ENCODE assay signal across 8 mouse cellular contexts in genomic region chr17:30901627-30902026, GRCm38 (mm10). TPM values are rescaled to one million over a fixed set of nuclear protein-coding genes. Genes with fewer than 3 reads are reported as not detected.
A peak's percentile ranks its signal among the peaks of the same experiment; 100 is the strongest.
DNase-seq lines count a peak whose midpoint lies in the region; ATAC-seq and TF ChIP-seq lines count a peak whose summit lies in the region.

Gene Glp1r, plus strand, starts transcription at chr17:30901817.

- DNase-seq in adrenal gland, adult 2 months = peak; percentile 30
- no peak for DNase-seq in adrenal gland, adult 8-10 months
- DNase-seq in ES-E14 (ENCODE audit: low read depth, low spot score) = no peak
- peak; percentile 25 for DNase-seq in lung, adult 2 months
- DNase-seq in retina, embryonic 14.5 days (ENCODE audit: low spot score) = peak; percentile 52
- no peak for DNase-seq in spleen, postnatal 36 days (ENCODE audit: low spot score in 2 of 2)
- DNase-seq in frontal cortex, postnatal 25 days (ENCODE audit: low spot score in 2 of 2) = no peak

- H3K27ac ChIP-seq in ES-E14 (ENCODE audit: insufficient read depth, low read depth, low read length, poor library complexity, severe bottlenecking) = no peak within 1 kb of the TSS
- H3K27ac ChIP-seq in hindbrain, embryonic 12.5 days = no peak within 1 kb of the TSS

- ATAC-seq in hindbrain, embryonic 12.5 days (ENCODE audit: low FRiP score) = no peak

- WGBS in hindbrain, embryonic 12.5 days = 2% methylated on average over 35 of the region's 37 CpGs
- WGBS in lung, adult 2 months = 2% methylated on average over 37 of the region's 37 CpGs

- TF ChIP-seq POLR2A in lung, adult 2 months (IDR thresholded peaks at IDR 0.05; ENCODE audit: borderline replicate concordance, extremely low read depth, low read depth, low read length) = peak; percentile 51

- peaks cover 43% of the 10 kb centered on the region for H3K27me3 ChIP-seq in hindbrain, embryonic 12.5 days

- H3K4me1 ChIP-seq in ES-E14 (ENCODE audit: control insufficient read depth in 2 of 2, insufficient read depth in 2 of 2, low read length in 2 of 2, poor library complexity in 1 of 2) = peaks cover 0 to 16% of the 10 kb centered on the region in 2 experiments; a peak in 2 of 4 replicates
- H3K4me1 ChIP-seq in hindbrain, embryonic 12.5 days = peaks cover 10% of the 10 kb centered on the region
- H3K4me1 ChIP-seq in lung, adult 2 months (ENCODE audit: control insufficient read depth, insufficient read depth, low read length) = 0 out of 2 replicates have a peak, but pooled peaks cover 3% of the 10 kb centered on the region

- peak within 1 kb of the TSS; percentile 65 for H3K9ac ChIP-seq in ES-E14 (ENCODE audit: insufficient read depth, low read depth, low read length, poor library complexity, severe bottlenecking)
- peak within 1 kb of the TSS; percentile 63 for H3K9ac ChIP-seq in hindbrain, embryonic 12.5 days

- peak within 1 kb of the TSS; percentile 79 to 86 for H3K4me3 ChIP-seq in ES-E14 (ENCODE audit: insufficient read depth in 1 of 2, low read depth in 1 of 2, low read length in 2 of 2, poor library complexity in 1 of 2, severe bottlenecking in 1 of 2)
- peak within 1 kb of the TSS; percentile 48 for H3K4me3 ChIP-seq in hindbrain, embryonic 12.5 days
- peak within 1 kb of the TSS; percentile 74 for H3K4me3 ChIP-seq in lung, adult 2 months (replicated peaks; ENCODE audit: extremely low read depth, low read depth, low read length)

- in situ Hi-C loops in ES-E14 (cut with MboI; ENCODE audit: low sequenced_read_pairs in 2 of 2, unreplicated experiment in 2 of 2) = no loop called here

- H3K9me3 ChIP-seq in ES-E14 (ENCODE audit: control insufficient read depth, insufficient read depth, low read depth, low read length) = no peaks in the 10 kb centered on the region
- H3K9me3 ChIP-seq in hindbrain, embryonic 12.5 days (replicated peaks) = no peaks in the 10 kb centered on the region

- peak within 1 kb of the TSS; percentile 97 for H3K4me2 ChIP-seq in hindbrain, embryonic 12.5 days (replicated peaks)

- H3K36me3 ChIP-seq in ES-E14 (ENCODE audit: control insufficient read depth, insufficient read depth, low read length, poor library complexity, severe bottlenecking) = no peaks in the 10 kb centered on the region
- H3K36me3 ChIP-seq in hindbrain, embryonic 12.5 days = no peaks in the 10 kb centered on the region

- no peak for TF ChIP-seq CTCF in lung, adult 2 months (IDR thresholded peaks at IDR 0.05; ENCODE audit: insufficient read depth, low read length)

TF ChIP-seq in ES-E14, 5 proteins besides CTCF, POLR2A, EP300 and RAD21:
- TF ChIP-seq HCFC1 (IDR thresholded peaks at IDR 0.05; ENCODE audit: borderline replicate concordance, insufficient read depth, low read length) (0 out of 2 replicates have a peak, but pooled peaks have one; percentile 21), ZNF384 (IDR thresholded peaks at IDR 0.05; ENCODE audit: low read depth, low read length) (no peak), CHD2 (IDR thresholded peaks at IDR 0.05; ENCODE audit: low read depth, low read length) (no peak), MAFK (IDR thresholded peaks at IDR 0.05; ENCODE audit: insufficient read depth, low read depth, low read length) (no peak), ZC3H11A (IDR thresholded peaks at IDR 0.05; ENCODE audit: borderline replicate concordance, low read depth, low read length) (no peak)

RNA-seq across cellular contexts. Expression of gene Glp1r, which starts in this region (rescaled TPM):
- under 1 TPM; 0.06 to 0.07 TPM for total RNA-seq in adrenal gland, adult 2 months (2021)
- 0.03 TPM in 1 of 2 replicates, not detected in the other for polyA plus RNA-seq in adrenal gland, adult 2 months (2012; rRNA removed)
- total RNA-seq in adrenal gland, adult 8-10 months (2022) = under 1 TPM; 0.08 to 0.20 (median 0.11) TPM
- total RNA-seq in ES-E14 (2012; rRNA removed) = 2.5 and 4.1 TPM in 2 replicates
- not detected in 2 replicates for polyA plus RNA-seq in hindbrain, embryonic 12.5 days (2016; fragmentation: Nextera tagmentation; extraction: Ambion mirVana)
- polyA plus RNA-seq in lung, adult 2 months (2012; rRNA removed) = 43.6 and 54.1 TPM in 2 replicates

Comparison
In these comparisons a context has a peak if more than half of its experiments do, and no peak if none do; other contexts are left out.
1. RNA of gene Glp1r (polyA plus RNA-seq): 43.6 to 54.1 TPM in lung, adult 2 months; 0.03 TPM in adrenal gland, adult 2 months and not detected in hindbrain, embryonic 12.5 days; every median in the first group is over 10 times any median in the second.
2. Peak in DNase-seq in adrenal gland, adult 2 months; RNA of the gene not detected or under 1 TPM.
3. DNase-seq: peak in lung, adult 2 months (single experiment) and retina, embryonic 14.5 days (single experiment); none in adrenal gland, adult 8-10 months (single experiment), ES-E14 (single experiment), spleen, postnatal 36 days (0 of 2) and frontal cortex, postnatal 25 days (0 of 2).
4. Peak in every context shown above with its lines, with median percentiles within 50 percentile points of each other: H3K4me3 ChIP-seq.